Mouse (Mus musculus) CD8-positive naive resting alpha-beta T cell, adult 2 months (primary cell): ENCODE results near the gene Hoxd4.

Experiments
- DNase-seq, 2 experiments: peaks; one replicate each; pipeline ENCODE4 v3.0.0; 2022; ENCODE audit warnings: low read depth in 2 of 2, low spot score in 2 of 2

The Hoxd4 gene

GRCm38 (mm10) chr2:74711721-74712621 is at the start of gene Hoxd4, which contains the start of gene Hoxd3:
Gene Hoxd4, plus strand, starts transcription at chr2:74711929.
Gene Hoxd3, plus strand, starts transcription at chr2:74711927.
- DNase-seq: no peak

GRCm38 (mm10) chr2:74663291-74663925 is 48.3 kb upstream of the Hoxd4 start:
- DNase-seq: no peak

- DNase-seq: no peak
These were observed 45.3 kb upstream of the Hoxd4 start for GRCm38 (mm10) chr2:74666411-74666810.

GRCm38 (mm10) chr2:74667191-74667841 is 44.4 kb upstream of the Hoxd4 start:
- no peak for DNase-seq

- no peak for DNase-seq
These were observed 43.8 kb upstream of the Hoxd4 start, which contains the start of gene Hoxd13 for GRCm38 (mm10) chr2:74667842-74668357. Gene Hoxd13, plus strand, starts transcription at chr2:74668310.

- no peak for DNase-seq
These were observed 43.1 kb upstream of the Hoxd4 start for GRCm38 (mm10) chr2:74668370-74669229.

GRCm38 (mm10) chr2:74669230-74669578 is 42.5 kb upstream of the Hoxd4 start:
- DNase-seq: no peak

GRCm38 (mm10) chr2:74669650-74670235 is 42.0 kb upstream of the Hoxd4 start:
- DNase-seq: no peak

- DNase-seq: no peak
These were observed 41.0 kb upstream of the Hoxd4 start for GRCm38 (mm10) chr2:74670632-74671188.

- no peak for DNase-seq
These were observed 39.9 kb upstream of the Hoxd4 start for GRCm38 (mm10) chr2:74671847-74672246.

GRCm38 (mm10) chr2:74672481-74673362 is 39.0 kb upstream of the Hoxd4 start:
- peak in 1 of 2 experiments; percentile 37 for DNase-seq

GRCm38 (mm10) chr2:74673835-74674425 is 37.8 kb upstream of the Hoxd4 start:
- DNase-seq: no peak

GRCm38 (mm10) chr2:74674881-74675665 is 36.7 kb upstream of the Hoxd4 start, which contains the start of gene Hoxd12:
Gene Hoxd12, plus strand, starts transcription at chr2:74675013.
- DNase-seq: no peak

- DNase-seq: no peak
These were observed 36.0 kb upstream of the Hoxd4 start for GRCm38 (mm10) chr2:74675666-74676282.

GRCm38 (mm10) chr2:74676376-74677052 is 35.2 kb upstream of the Hoxd4 start:
- DNase-seq: no peak

- DNase-seq: no peak
These were observed 34.6 kb upstream of the Hoxd4 start for GRCm38 (mm10) chr2:74677106-74677505.
